Mouse (Mus musculus) lung, postnatal 25 days (tissue): ENCODE data around the gene Abhd17c.

ENCODE experiments used
- DNase-seq: peaks from one replicate; pipeline ENCODE4 v3.0.0; 2022; ENCODE audit warnings: low spot score

Gene Abhd17c

GRCm38 (mm10) chr7:84117543-84118122 is 34.1 kb downstream of the Abhd17c start:
- no peak for DNase-seq

GRCm38 (mm10) chr7:84116621-84117542 is 34.8 kb downstream of the Abhd17c start:
- DNase-seq, result no peak

GRCm38 (mm10) chr7:84115385-84115784 is 36.3 kb downstream of the Abhd17c start:
- no peak for DNase-seq

- no peak for DNase-seq
Measured at GRCm38 (mm10) chr7:84114775-84115174, 36.9 kb downstream of the Abhd17c start.

GRCm38 (mm10) chr7:84113035-84113390 is 38.7 kb downstream of the Abhd17c start:
- DNase-seq, result no peak

GRCm38 (mm10) chr7:84112351-84113034 is 39.2 kb downstream of the Abhd17c start:
- DNase-seq, result no peak

GRCm38 (mm10) chr7:84111716-84112350 is 39.9 kb downstream of the Abhd17c start:
- DNase-seq, result no peak

- DNase-seq, result no peak
Measured at GRCm38 (mm10) chr7:84106942-84107341, 44.8 kb downstream of the Abhd17c start.

GRCm38 (mm10) chr7:84102589-84102988 is 49.1 kb downstream of the Abhd17c start:
- no peak for DNase-seq

- no peak for DNase-seq
Measured at GRCm38 (mm10) chr7:84100672-84101071, 51.0 kb downstream of the Abhd17c start.

- DNase-seq, result no peak
Measured at GRCm38 (mm10) chr7:84098098-84098497, 53.6 kb downstream of the Abhd17c start.

GRCm38 (mm10) chr7:84096501-84096900 is 55.2 kb downstream of the Abhd17c start:
- no peak for DNase-seq

GRCm38 (mm10) chr7:84090793-84091192 is 60.9 kb downstream of the Abhd17c start:
- DNase-seq, result no peak

GRCm38 (mm10) chr7:84089777-84090176 is 61.9 kb downstream of the Abhd17c start:
- DNase-seq, result peak; percentile 24

GRCm38 (mm10) chr7:84088971-84089370 is 62.7 kb downstream of the Abhd17c start:
- peak; percentile 86 for DNase-seq

GRCm38 (mm10) chr7:84088191-84088590 is 63.5 kb downstream of the Abhd17c start:
- no peak for DNase-seq

GRCm38 (mm10) chr7:84086039-84086829 is 65.5 kb downstream of the Abhd17c start, which contains the start of gene Cemip:
Gene Cemip, minus strand, starts transcription at chr7:84086502.
- DNase-seq, result peak; percentile 77

GRCm38 (mm10) chr7:84085049-84085945 is 66.4 kb downstream of the Abhd17c start:
- peak; percentile 37 for DNase-seq

GRCm38 (mm10) chr7:84077257-84078013 is 74.3 kb downstream of the Abhd17c start:
- no peak for DNase-seq

GRCm38 (mm10) chr7:84074266-84074665 is 77.4 kb downstream of the Abhd17c start:
- no peak for DNase-seq
